Mouse (Mus musculus) G1E (cell line): ENCODE measurements around the gene Dzank1. TPM values are rescaled to one million over a fixed set of nuclear protein-coding genes. Genes with fewer than 3 reads are reported as not detected.

Experiments
- ATAC-seq: 2 replicates; pipeline ENCODE4 v1.8.0; 2016; ENCODE audit warnings: mild to moderate bottlenecking; ENCODE audit not compliant: insufficient number of reproducible peaks, poor library complexity, low FRiP score, severe bottlenecking; ENCODE audit errors: extremely low read depth
- DNase-seq: peaks from one replicate; pipeline ENCODE4 v3.0.0; 2012; ENCODE audit warnings: low spot score
- H3K27me3 ChIP-seq: 2 replicates; pipeline ENCODE4 v1.6.1; 2012; ENCODE audit warnings: mild to moderate bottlenecking, low read length, inconsistent platforms; ENCODE audit not compliant: insufficient read depth
- H3K36me3 ChIP-seq: replicated peaks from 2 replicates; pipeline ENCODE3; 2012; ENCODE audit warnings: mild to moderate bottlenecking, inconsistent platforms
- H3K4me1 ChIP-seq: 2 replicates; pipeline ENCODE4 v1.6.1; 2012; ENCODE audit warnings: low read depth, low read length, inconsistent platforms, mixed read lengths; ENCODE audit not compliant: insufficient read depth
- H3K4me3 ChIP-seq: 2 replicates; pipeline ENCODE4 v1.5.1; 2012; ENCODE audit warnings: low read depth, mild to moderate bottlenecking, inconsistent platforms, low read length, moderate library complexity, mixed read lengths
- H3K9me3 ChIP-seq: replicated peaks from 2 replicates; pipeline ENCODE4 v1.6.1; 2012; ENCODE audit warnings: inconsistent platforms
- CTCF ChIP-seq: IDR thresholded peaks from 2 replicates; pipeline ENCODE4 v1.5.1; 2012; ENCODE audit warnings: low read depth, low read length, inconsistent platforms, mixed read lengths
- GATA1 ChIP-seq: IDR thresholded peaks from 2 replicates; pipeline ENCODE4 v1.6.1; 2012; ENCODE audit warnings: borderline replicate concordance, low read length, inconsistent platforms, mixed read lengths
- GATA2 ChIP-seq: IDR thresholded peaks from 2 replicates; pipeline ENCODE4 v1.6.1; 2012; ENCODE audit warnings: low read depth, low read length, inconsistent platforms, borderline replicate concordance
- POLR2AphosphoS5 ChIP-seq: IDR thresholded peaks from 2 replicates; pipeline ENCODE4 v1.6.1; 2012; ENCODE audit warnings: low read depth, low read length, inconsistent platforms; ENCODE audit not compliant: insufficient replicate concordance
- TAL1 ChIP-seq: conservative IDR thresholded peaks from 2 replicates; pipeline ENCODE4 v1.6.1; 2012; ENCODE audit warnings: low read depth, low read length, inconsistent platforms, mixed read lengths
- polyA plus RNA-seq: library from polyadenylated mRNA; stranded (reverse); fragments of >175 nt; gene quantifications from 2 replicates; pipeline ENCODE4 v1.2.3, GENCODE M21; 2012
- total RNA-seq, 2 experiments: library from RNA; stranded (forward) in 1 of 2; stranded (reverse) in 1 of 2; fragments of 200-1000 nt in 1 of 2; fragments of >200 nt in 1 of 2; fragmentation: Nextera tagmentation in 1 of 2; gene quantifications; 2 replicates each; pipeline ENCODE4 v1.2.3; 2014 to 2017

Gene Dzank1
- total and polyA plus RNA-seq, 3 experiments: 0.02 to 0.53 (median 0.22) TPM

- no peak for TF ChIP-seq POLR2AphosphoS5
- no peak for TF ChIP-seq TAL1
- no peak for TF ChIP-seq GATA1
- no peak for TF ChIP-seq GATA2
- TF ChIP-seq CTCF: no peak
- H3K9me3 ChIP-seq: no peaks in the 10 kb centered on the region
- no peak overlapping the region for H3K4me3 ChIP-seq
- no peak for DNase-seq
- H3K4me1 ChIP-seq: no peaks in the 10 kb centered on the region
- H3K36me3 ChIP-seq: no peaks in the 10 kb centered on the region
- 0 out of 2 replicates have a peak, but pooled peaks cover 3% of the 10 kb centered on the region for H3K27me3 ChIP-seq
- no peak for ATAC-seq
Observed at GRCm38 (mm10) chr2:144484084-144484483, 43.1 kb downstream of the Dzank1 start.

- DNase-seq (no peak), ATAC-seq (no peak)
- H3K4me1 ChIP-seq: no peaks in the 10 kb centered on the region
- TF ChIP-seq GATA1 (no peak), TAL1 (no peak)
- no peaks in the 10 kb centered on the region for H3K9me3 ChIP-seq
- H3K4me3 ChIP-seq: no peak overlapping the region
- 0 out of 2 replicates have a peak, but pooled peaks cover 3% of the 10 kb centered on the region for H3K27me3 ChIP-seq
- H3K36me3 ChIP-seq: no peaks in the 10 kb centered on the region
Observed at GRCm38 (mm10) chr2:144479421-144479820, 47.8 kb downstream of the Dzank1 start.

DNA sequence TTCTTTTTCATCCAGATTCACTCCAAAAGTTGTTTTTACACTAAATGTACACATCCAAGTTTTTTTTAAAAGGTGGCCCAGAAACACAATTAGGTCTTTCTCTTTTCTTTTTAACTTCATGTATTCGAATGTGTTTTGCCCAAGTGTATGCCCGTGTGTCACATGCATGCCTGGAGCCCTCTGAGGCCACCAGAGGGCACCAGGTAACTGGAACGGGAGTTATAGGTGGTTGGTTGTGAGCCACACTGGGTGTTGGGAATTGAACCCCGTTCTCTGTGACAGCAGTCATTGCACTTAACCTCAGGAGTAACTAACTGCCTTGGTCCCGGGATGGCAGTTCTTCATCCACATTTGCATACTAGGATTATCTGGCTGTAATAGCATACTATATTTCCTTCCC is 60.0 kb downstream of the Dzank1 start:
- no peak for DNase-seq
- no peaks in the 10 kb centered on the region; the same call in 1 of the 2 replicates for H3K27me3 ChIP-seq
- TF ChIP-seq GATA1: no peak
- no peak for TF ChIP-seq CTCF
- TF ChIP-seq POLR2AphosphoS5: no peak
- no peak for TF ChIP-seq GATA2
- TF ChIP-seq TAL1: no peak

DNA sequence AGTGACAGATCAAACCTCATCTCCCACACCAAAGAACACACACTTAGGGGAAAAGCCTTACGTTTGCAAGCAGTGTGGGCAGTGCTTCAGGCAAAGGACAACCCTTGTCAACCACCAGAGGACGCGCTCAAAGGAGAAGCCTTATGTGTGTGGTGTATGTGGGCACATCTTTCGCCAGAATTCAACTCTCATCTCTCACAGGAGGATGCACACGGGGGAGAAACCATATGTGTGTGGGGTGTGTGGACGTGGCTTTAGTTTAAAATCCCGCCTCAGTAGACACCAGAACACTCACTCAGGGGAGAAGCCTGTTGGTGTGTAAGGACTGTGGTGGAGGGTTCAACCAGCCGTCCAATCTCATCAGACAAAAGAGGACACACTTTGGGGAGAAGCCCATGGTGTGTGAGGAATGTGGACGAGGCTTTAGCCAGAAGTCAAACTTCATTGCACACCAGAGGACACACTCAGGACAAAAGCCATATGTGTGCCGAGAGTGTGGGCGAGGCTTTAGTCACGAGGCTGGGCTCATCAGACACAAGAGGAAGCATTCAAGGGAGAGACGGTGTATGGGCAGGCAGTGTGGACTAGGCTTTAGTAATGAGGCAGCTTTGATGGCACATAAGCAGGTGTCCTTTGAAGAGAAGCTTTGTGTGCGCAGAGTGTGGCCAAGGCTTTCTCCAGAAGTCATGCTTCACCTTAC is 61.2 kb downstream of the Dzank1 start:
- Histone ChIP-seq H3K27me3 (no peaks in the 10 kb centered on the region; the same call in 1 of the 2 replicates), H3K9me3 (no peaks in the 10 kb centered on the region), H3K36me3 (no peaks in the 10 kb centered on the region), H3K4me3 (no peak overlapping the region), H3K4me1 (no peaks in the 10 kb centered on the region)
- DNase-seq: no peak
- ATAC-seq: no peak
- TF ChIP-seq GATA1 (no peak), CTCF (no peak), POLR2AphosphoS5 (no peak), TAL1 (no peak), GATA2 (no peak)

More for the DNA sequence above, 60.0 kb downstream of the Dzank1 start:
- no peaks in the 10 kb centered on the region for H3K9me3 ChIP-seq
- no peaks in the 10 kb centered on the region for H3K4me1 ChIP-seq
- 0 out of 2 replicates have a peak, but pooled peaks have one; percentile 40 for ATAC-seq
- no peaks in the 10 kb centered on the region for H3K36me3 ChIP-seq
- no peak overlapping the region for H3K4me3 ChIP-seq

DNA sequence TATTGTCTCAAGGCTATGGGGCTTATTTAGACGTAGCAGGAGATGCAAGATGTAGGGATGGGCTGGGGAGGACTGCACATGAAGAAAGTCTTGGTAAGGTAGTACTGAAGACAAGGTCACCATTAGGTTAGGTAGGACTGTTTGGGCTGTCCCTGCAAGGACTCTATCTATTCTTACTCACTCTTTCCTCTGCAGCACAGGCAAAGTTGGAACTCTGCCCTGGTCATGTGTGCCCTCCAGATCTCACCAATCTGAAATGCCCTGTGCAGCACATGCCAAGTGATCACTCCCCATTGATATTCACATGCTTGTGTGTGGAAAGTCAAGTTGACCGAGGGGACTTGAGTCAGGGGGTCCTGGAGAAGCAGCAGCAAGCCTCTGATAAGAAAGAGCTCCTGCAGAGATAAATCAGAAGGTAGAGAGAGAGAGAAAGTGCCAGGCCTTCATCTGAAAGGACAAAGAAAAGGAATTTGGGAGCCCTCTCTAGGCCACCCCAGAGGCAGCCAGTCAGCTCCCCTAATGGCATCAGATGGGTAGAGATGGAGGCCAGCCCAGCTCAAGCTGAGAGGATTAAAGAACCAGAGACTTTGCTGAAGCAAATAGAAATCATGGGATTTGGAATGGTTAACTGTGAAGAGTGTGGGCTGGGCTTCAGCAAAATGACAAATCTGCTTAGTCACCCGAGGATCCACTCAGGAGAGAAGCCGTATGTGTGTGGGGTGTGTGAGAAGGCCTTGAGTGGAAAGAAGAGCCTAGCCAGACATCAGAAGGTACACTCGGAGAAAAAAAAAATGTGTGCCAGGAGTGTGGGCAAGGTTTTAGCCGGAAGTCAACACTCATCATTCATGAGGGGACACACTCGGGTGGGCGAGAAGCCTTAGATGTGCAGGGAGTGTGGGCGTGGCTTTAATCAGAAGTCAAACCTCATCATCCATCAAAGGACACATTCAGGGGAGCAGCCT is 62.1 kb downstream of the Dzank1 start:
- TF ChIP-seq GATA2 (no peak), GATA1 (no peak), CTCF (no peak), TAL1 (no peak), POLR2AphosphoS5 (no peak)
- no peak for ATAC-seq
- no peaks in the 10 kb centered on the region for H3K4me1 ChIP-seq
- no peaks in the 10 kb centered on the region for H3K9me3 ChIP-seq
- H3K36me3 ChIP-seq: no peaks in the 10 kb centered on the region
- no peak for DNase-seq
- H3K4me3 ChIP-seq: no peak overlapping the region
- no peaks in the 10 kb centered on the region; the same call in 1 of the 2 replicates for H3K27me3 ChIP-seq

DNA sequence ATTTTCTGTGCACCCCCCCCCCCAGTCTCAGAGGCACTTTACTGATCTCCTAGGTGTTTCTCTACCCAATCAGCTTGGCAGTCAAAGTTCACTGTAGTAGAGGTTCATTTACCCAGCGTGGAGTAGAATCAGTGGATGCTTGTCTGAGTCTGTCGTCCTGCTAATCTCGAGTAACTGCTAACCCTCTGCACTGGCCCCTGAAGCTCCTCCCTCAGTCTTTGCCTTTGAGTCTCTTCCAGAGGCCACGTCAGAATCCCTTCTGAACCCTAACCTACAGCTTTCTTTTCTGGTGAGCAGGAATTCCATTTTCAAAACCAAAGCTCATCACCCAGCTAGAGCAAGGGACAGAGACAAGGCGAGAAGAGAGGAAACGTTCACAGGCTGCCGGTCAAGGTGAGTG is 63.0 kb downstream of the Dzank1 start:
- H3K9me3 ChIP-seq: no peaks in the 10 kb centered on the region
- H3K4me1 ChIP-seq: no peaks in the 10 kb centered on the region
- TF ChIP-seq POLR2AphosphoS5: no peak
- no peak for TF ChIP-seq GATA1
- no peak for TF ChIP-seq TAL1
- no peak for TF ChIP-seq GATA2
- TF ChIP-seq CTCF: no peak
- DNase-seq: no peak
- no peak overlapping the region for H3K4me3 ChIP-seq
- no peak for ATAC-seq
- no peaks in the 10 kb centered on the region for H3K36me3 ChIP-seq
- peaks cover 2% of the 10 kb centered on the region for H3K27me3 ChIP-seq
